Mouse (Mus musculus): ENCODE measurements around the gene Prdx2. TPM values are rescaled to one million over a fixed set of nuclear protein-coding genes. Genes with fewer than 3 reads are reported as not detected.
A peak's percentile ranks its signal among the peaks of the same experiment; 100 is the strongest.

Prdx2 gene
- polyA plus RNA-seq, 1 experiment from 2014 or later: 1,409 TPM

GRCm38 (mm10) chr8:84997649-84998295, 28.4 kb downstream of the Prdx2 start:
- peak overlapping the region; percentile 21; the same call in 1 of the 2 replicates for H3K4me2 ChIP-seq (replicated peaks; ENCODE audit: low read depth, low read length)
- H3K27me3 ChIP-seq (ENCODE audit: control insufficient read depth, insufficient read depth, low read length): peaks cover 10% of the 10 kb centered on the region
- H3K9me3 ChIP-seq (ENCODE audit: control insufficient read depth, low read length): no peaks in the 10 kb centered on the region
- peak overlapping the region; percentile 54; the same call in 1 of the 2 replicates for H3K9ac ChIP-seq (ENCODE audit: low read depth, low read length)
- 3% methylated on average over 18 of the region's 19 CpGs for whole genome bisulfite sequencing
- no peak overlapping the region for H3K27ac ChIP-seq (ENCODE audit: low read depth, low read length)
- no peaks in the 10 kb centered on the region for H3K36me3 ChIP-seq (ENCODE audit: control insufficient read depth, insufficient read depth, low read length)
- peaks cover 3% of the 10 kb centered on the region for H3K4me1 ChIP-seq (replicated peaks; ENCODE audit: control insufficient read depth, insufficient read depth, low read length)
- DNase-seq (ENCODE audit: low spot score) (peak; percentile 94), ATAC-seq (ENCODE audit: low FRiP score) (peak; percentile 80)
- H3K4me3 ChIP-seq (ENCODE audit: low read depth, low read length): no peak overlapping the region

GRCm38 (mm10) chr8:85007686-85008085, 38.3 kb downstream of the Prdx2 start:
- H3K4me3 ChIP-seq (ENCODE audit: low read depth, low read length): no peak overlapping the region
- no peaks in the 10 kb centered on the region for H3K4me1 ChIP-seq (replicated peaks; ENCODE audit: control insufficient read depth, insufficient read depth, low read length)
- no peaks in the 10 kb centered on the region for H3K9me3 ChIP-seq (ENCODE audit: control insufficient read depth, low read length)
- WGBS: 18% methylated on average over 25 of the region's 25 CpGs
- DNase-seq (ENCODE audit: low spot score) (peak; percentile 49), ATAC-seq (ENCODE audit: low FRiP score) (no peak)
- peaks cover 27% of the 10 kb centered on the region for H3K27me3 ChIP-seq (ENCODE audit: control insufficient read depth, insufficient read depth, low read length)
- no peak overlapping the region for H3K27ac ChIP-seq (ENCODE audit: low read depth, low read length)
- H3K9ac ChIP-seq (ENCODE audit: low read depth, low read length): no peak overlapping the region
- no peaks in the 10 kb centered on the region for H3K36me3 ChIP-seq (ENCODE audit: control insufficient read depth, insufficient read depth, low read length)
- H3K4me2 ChIP-seq (replicated peaks; ENCODE audit: low read depth, low read length): no peak overlapping the region

GRCm38 (mm10) chr8:85011242-85011641, 41.9 kb downstream of the Prdx2 start:
- no peak overlapping the region for H3K27ac ChIP-seq (ENCODE audit: low read depth, low read length)
- DNase-seq (ENCODE audit: low spot score): no peak
- H3K36me3 ChIP-seq (ENCODE audit: control insufficient read depth, insufficient read depth, low read length): no peaks in the 10 kb centered on the region
- no peak overlapping the region for H3K4me2 ChIP-seq (replicated peaks; ENCODE audit: low read depth, low read length)
- no peak for ATAC-seq (ENCODE audit: low FRiP score)
- H3K4me3 ChIP-seq (ENCODE audit: low read depth, low read length): no peak overlapping the region
- H3K4me1 ChIP-seq (replicated peaks; ENCODE audit: control insufficient read depth, insufficient read depth, low read length): no peaks in the 10 kb centered on the region
- no peak overlapping the region for H3K9ac ChIP-seq (ENCODE audit: low read depth, low read length)
- 16% methylated on average over 28 of the region's 28 CpGs for WGBS
- no peaks in the 10 kb centered on the region for H3K9me3 ChIP-seq (ENCODE audit: control insufficient read depth, low read length)
- peaks cover 34% of the 10 kb centered on the region for H3K27me3 ChIP-seq (ENCODE audit: control insufficient read depth, insufficient read depth, low read length)

GRCm38 (mm10) chr8:85013230-85013840, 43.9 kb downstream of the Prdx2 start:
- ATAC-seq (ENCODE audit: low FRiP score) (peak; percentile 66), DNase-seq (ENCODE audit: low spot score) (peak; percentile 85)
- Histone ChIP-seq H3K4me1 (replicated peaks; ENCODE audit: control insufficient read depth, insufficient read depth, low read length) (no peaks in the 10 kb centered on the region), H3K36me3 (ENCODE audit: control insufficient read depth, insufficient read depth, low read length) (peaks cover 3% of the 10 kb centered on the region; the same call in 1 of the 2 replicates), H3K27me3 (ENCODE audit: control insufficient read depth, insufficient read depth, low read length) (peaks cover 32% of the 10 kb centered on the region), H3K27ac (ENCODE audit: low read depth, low read length) (no peak overlapping the region), H3K4me2 (replicated peaks; ENCODE audit: low read depth, low read length) (peak overlapping the region; percentile 55), H3K9ac (ENCODE audit: low read depth, low read length) (peak overlapping the region; percentile 39; the same call in 1 of the 2 replicates), H3K4me3 (ENCODE audit: low read depth, low read length) (0 out of 2 replicates have a peak overlapping the region, but pooled peaks have one; percentile 12), H3K9me3 (ENCODE audit: control insufficient read depth, low read length) (no peaks in the 10 kb centered on the region)
- WGBS: 7% methylated on average over 23 of the region's 26 CpGs

- Histone ChIP-seq H3K9ac (ENCODE audit: low read depth, low read length) (peak within 1 kb of the TSS; percentile 39; the same call in 1 of the 2 replicates), H3K9me3 (ENCODE audit: control insufficient read depth, low read length) (no peaks in the 10 kb centered on the region), H3K4me2 (replicated peaks; ENCODE audit: low read depth, low read length) (peak within 1 kb of the TSS; percentile 55), H3K27me3 (ENCODE audit: control insufficient read depth, insufficient read depth, low read length) (peaks cover 23% of the 10 kb centered on the region), H3K4me3 (ENCODE audit: low read depth, low read length) (0 out of 2 replicates have a peak within 1 kb of the TSS, but pooled peaks have one; percentile 12), H3K4me1 (replicated peaks; ENCODE audit: control insufficient read depth, insufficient read depth, low read length) (no peaks in the 10 kb centered on the region), H3K27ac (ENCODE audit: low read depth, low read length) (no peak within 1 kb of the TSS), H3K36me3 (ENCODE audit: control insufficient read depth, insufficient read depth, low read length) (peaks cover 3% of the 10 kb centered on the region; the same call in 1 of the 2 replicates)
- DNase-seq (ENCODE audit: low spot score) (no peak), ATAC-seq (ENCODE audit: low FRiP score) (no peak)
- WGBS: 79% methylated on average over 2 of the region's 2 CpGs
Observed at GRCm38 (mm10) chr8:85014431-85014830, 45.0 kb downstream of the Prdx2 start, which contains the start of gene Best2. Best2 (minus strand) TSS chr8:85014531.

GRCm38 (mm10) chr8:85016724-85017123, 47.3 kb downstream of the Prdx2 start:
- Histone ChIP-seq H3K27me3 (ENCODE audit: control insufficient read depth, insufficient read depth, low read length) (peaks cover 11% of the 10 kb centered on the region), H3K4me1 (replicated peaks; ENCODE audit: control insufficient read depth, insufficient read depth, low read length) (no peaks in the 10 kb centered on the region), H3K27ac (ENCODE audit: low read depth, low read length) (no peak overlapping the region), H3K9ac (ENCODE audit: low read depth, low read length) (no peak overlapping the region), H3K36me3 (ENCODE audit: control insufficient read depth, insufficient read depth, low read length) (peaks cover 6% of the 10 kb centered on the region; the same call in 1 of the 2 replicates), H3K9me3 (ENCODE audit: control insufficient read depth, low read length) (no peaks in the 10 kb centered on the region), H3K4me2 (replicated peaks; ENCODE audit: low read depth, low read length) (no peak overlapping the region), H3K4me3 (ENCODE audit: low read depth, low read length) (no peak overlapping the region)
- DNase-seq (ENCODE audit: low spot score) (no peak), ATAC-seq (ENCODE audit: low FRiP score) (no peak)
- 70% methylated on average over 10 of the region's 10 CpGs for WGBS

- Histone ChIP-seq H3K4me3 (ENCODE audit: low read depth, low read length) (no peak overlapping the region), H3K36me3 (ENCODE audit: control insufficient read depth, insufficient read depth, low read length) (peaks cover 10% of the 10 kb centered on the region; the same call in 1 of the 2 replicates), H3K9me3 (ENCODE audit: control insufficient read depth, low read length) (no peaks in the 10 kb centered on the region), H3K4me2 (replicated peaks; ENCODE audit: low read depth, low read length) (no peak overlapping the region), H3K4me1 (replicated peaks; ENCODE audit: control insufficient read depth, insufficient read depth, low read length) (no peaks in the 10 kb centered on the region), H3K27me3 (ENCODE audit: control insufficient read depth, insufficient read depth, low read length) (peaks cover 10% of the 10 kb centered on the region), H3K27ac (ENCODE audit: low read depth, low read length) (no peak overlapping the region), H3K9ac (ENCODE audit: low read depth, low read length) (no peak overlapping the region)
- ATAC-seq (ENCODE audit: low FRiP score) (no peak), DNase-seq (ENCODE audit: low spot score) (no peak)
- WGBS: 49% methylated on average over 5 of the region's 5 CpGs
Observed at GRCm38 (mm10) chr8:85017209-85017608, 47.8 kb downstream of the Prdx2 start.

- Histone ChIP-seq H3K9me3 (ENCODE audit: control insufficient read depth, low read length) (no peaks in the 10 kb centered on the region), H3K9ac (ENCODE audit: low read depth, low read length) (no peak overlapping the region), H3K4me1 (replicated peaks; ENCODE audit: control insufficient read depth, insufficient read depth, low read length) (peaks cover 4% of the 10 kb centered on the region; the same call in 1 of the 2 replicates), H3K27me3 (ENCODE audit: control insufficient read depth, insufficient read depth, low read length) (no peaks in the 10 kb centered on the region), H3K27ac (ENCODE audit: low read depth, low read length) (no peak overlapping the region), H3K4me2 (replicated peaks; ENCODE audit: low read depth, low read length) (no peak overlapping the region), H3K36me3 (ENCODE audit: control insufficient read depth, insufficient read depth, low read length) (peaks cover 13% of the 10 kb centered on the region; the same call in 1 of the 2 replicates), H3K4me3 (ENCODE audit: low read depth, low read length) (no peak overlapping the region)
- no peak for ATAC-seq (ENCODE audit: low FRiP score)
- 95% methylated on average over 3 of the region's 3 CpGs for WGBS
- no peak for DNase-seq (ENCODE audit: low spot score)
Observed at GRCm38 (mm10) chr8:85021514-85022055, 52.2 kb downstream of the Prdx2 start.

Measured in hindbrain, embryonic 11.5 days (tissue).